22 mouse cellular contexts compared by ENCODE assay signal in the genomic region with DNA sequence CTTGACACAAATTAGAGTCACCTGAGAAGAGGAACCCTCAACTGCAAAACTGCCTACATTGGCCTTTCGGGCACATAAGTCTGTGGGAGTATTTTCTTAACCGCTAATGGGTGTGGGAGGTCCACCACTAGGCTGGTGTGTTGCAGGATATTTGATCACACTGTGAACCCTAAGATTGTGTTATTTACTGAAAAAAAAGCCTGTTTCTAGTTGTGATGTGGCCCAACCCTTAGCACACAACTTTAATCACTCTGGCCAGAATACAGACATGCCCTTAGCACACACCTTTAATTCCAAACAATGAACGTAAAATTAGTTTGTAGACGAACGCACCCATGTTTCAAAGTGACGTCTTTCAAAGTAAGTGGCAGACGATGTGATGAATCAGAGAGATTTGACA.
"Had no signal": no experiment of that assay in that cellular context is flagged by ENCODE, and none has a peak within 500 bp of the region (broad histone marks: within the 10 kb centered on the region; RNA-seq: fewer than 3 reads in every experiment).

No protein-coding gene starts in this region.

- H3K9me3 ChIP-seq: heart, embryonic 10.5 days; heart, embryonic 12.5 days; hindbrain, embryonic 13.5 days; hindbrain, embryonic 15.5 days; kidney, embryonic 15.5 days; limb, embryonic 10.5 days; limb, embryonic 12.5 days had no signal

- H3K9ac ChIP-seq: heart, embryonic 12.5 days; hindbrain, embryonic 13.5 days; hindbrain, embryonic 15.5 days; kidney, embryonic 15.5 days; limb, embryonic 12.5 days had no signal

- ATAC-seq: hindbrain, postnatal 0 days; intestine, embryonic 16.5 days had no signal

- H3K4me3 ChIP-seq: gastrocnemius, adult 2 months; heart, embryonic 10.5 days; heart, embryonic 12.5 days; hindbrain, embryonic 13.5 days; hindbrain, embryonic 15.5 days; kidney, embryonic 15.5 days; left cerebral cortex, adult 2 months; limb, embryonic 10.5 days; limb, embryonic 12.5 days had no signal

- H3K36me3 ChIP-seq: heart, embryonic 10.5 days; heart, embryonic 12.5 days; hindbrain, embryonic 13.5 days; hindbrain, embryonic 15.5 days; kidney, embryonic 15.5 days; limb, embryonic 10.5 days; limb, embryonic 12.5 days had no signal

- DNase-seq: gastrocnemius, adult 2 months; gastrocnemius, postnatal 10 days; gastrocnemius, postnatal 25 days; heart, adult 18-20 months; heart, postnatal 10 days; kidney, adult 11 months; kidney, adult 2 months; kidney, adult 9 months; kidney, postnatal 10 days; kidney, postnatal 36 days; liver had no signal

- H3K27me3 ChIP-seq: heart, embryonic 12.5 days; hindbrain, embryonic 13.5 days; hindbrain, embryonic 15.5 days; kidney, embryonic 15.5 days; limb, embryonic 12.5 days had no signal

- H3K4me2 ChIP-seq: heart, embryonic 12.5 days; hindbrain, embryonic 13.5 days; hindbrain, embryonic 15.5 days; kidney, embryonic 15.5 days; limb, embryonic 12.5 days; liver, embryonic 11.5 days had no signal

- H3K27ac ChIP-seq: gastrocnemius, adult 2 months; heart, embryonic 10.5 days; hindbrain, embryonic 13.5 days; hindbrain, embryonic 15.5 days; hindbrain, postnatal 0 days; kidney, embryonic 15.5 days; left cerebral cortex, adult 2 months; limb, embryonic 10.5 days; limb, embryonic 12.5 days had no signal

- H3K4me1 ChIP-seq: heart, embryonic 10.5 days; heart, embryonic 12.5 days; hindbrain, embryonic 13.5 days; hindbrain, embryonic 15.5 days; kidney, embryonic 15.5 days; limb, embryonic 12.5 days had no signal
